Mouse (Mus musculus) heart, embryonic 14.5 days (tissue): ENCODE results near the gene Gpr146. TPM values are rescaled to one million over a fixed set of nuclear protein-coding genes. Genes with fewer than 3 reads are reported as not detected.

Source experiments
- ATAC-seq: fragments of 200-750 bp; cut with Nextera tagmentation; 2 replicates; pipeline ENCODE4 v1.8.0; 2017; ENCODE audit warnings: low read depth, moderate TSS enrichment; ENCODE audit not compliant: insufficient number of reproducible peaks, insufficient read depth, low FRiP score
- H3K27ac ChIP-seq, 2 experiments: fragments of 200-500 bp in 1 of 2; fragments of 300-500 bp in 1 of 2; sonication (generic) in 1 of 2; replicated peaks in 1 of 2; 2 replicates each; pipeline ENCODE4 v1.5.1; 2012 to 2014; ENCODE audit warnings: low read depth in 2 of 2, low read length in 2 of 2, control low read depth in 1 of 2, mild to moderate bottlenecking in 1 of 2, mixed read lengths in 1 of 2; ENCODE audit not compliant: control insufficient read depth in 1 of 2, insufficient read depth in 1 of 2
- H3K27me3 ChIP-seq: fragments of 300-500 bp; sonication (generic); 2 replicates; pipeline ENCODE4 v1.6.1; 2014; ENCODE audit warnings: mild to moderate bottlenecking, low read length, control low read depth; ENCODE audit not compliant: control insufficient read depth, insufficient read depth
- H3K36me3 ChIP-seq: fragments of 300-500 bp; sonication (generic); 2 replicates; pipeline ENCODE4 v1.6.1; 2014; ENCODE audit warnings: mild to moderate bottlenecking, control low read depth, low read length, mixed read lengths; ENCODE audit not compliant: control insufficient read depth, insufficient read depth
- H3K4me1 ChIP-seq, 2 experiments: fragments of 200-500 bp in 1 of 2; fragments of 300-500 bp in 1 of 2; sonication (generic) in 1 of 2; 2 replicates each; pipeline ENCODE4 v1.6.1; 2012 to 2014; ENCODE audit warnings: low read length in 2 of 2, control low read depth in 1 of 2, mixed read lengths in 1 of 2; ENCODE audit not compliant: control insufficient read depth in 2 of 2, insufficient read depth in 2 of 2
- H3K4me2 ChIP-seq: fragments of 300-500 bp; sonication (generic); 2 replicates; pipeline ENCODE4 v1.6.1; 2014; ENCODE audit warnings: mild to moderate bottlenecking, low read length
- H3K4me3 ChIP-seq, 2 experiments: fragments of 200-500 bp in 1 of 2; fragments of 300-500 bp in 1 of 2; sonication (generic) in 1 of 2; 2 replicates each; pipeline ENCODE4 v1.5.1; 2012 to 2014; ENCODE audit warnings: low read length in 2 of 2, mild to moderate bottlenecking in 2 of 2, control low read depth in 1 of 2, low read depth in 1 of 2, moderate library complexity in 1 of 2; ENCODE audit not compliant: control insufficient read depth in 1 of 2, insufficient read depth in 1 of 2
- H3K9ac ChIP-seq: fragments of 300-500 bp; sonication (generic); 2 replicates; pipeline ENCODE4 v1.6.1; 2014; ENCODE audit warnings: mild to moderate bottlenecking, low read length
- H3K9me3 ChIP-seq: fragments of 300-500 bp; sonication (generic); 2 replicates; pipeline ENCODE4 v1.6.1; 2016; ENCODE audit warnings: low read length, control low read depth; ENCODE audit not compliant: control insufficient read depth
- WGBS: fragments of 180-500 bp; shearing (Covaris S2); extraction: QIAGEN DNeasy Blood & Tissue Kit; methylation state at CpG from one replicate; pipeline ENCODE4 v1.1.7; 2014; 5-methylcytosine and 5-hydroxymethylcytosine counted together
- polyA plus RNA-seq: library from polyadenylated mRNA; unstranded; fragments of >200 nt; fragmentation: Nextera tagmentation; extraction: Ambion mirVana; gene quantifications from 2 replicates; pipeline ENCODE4 v1.2.1, GENCODE M21; 2014

Gpr146 gene
- polyA plus RNA-seq, 1 experiment from 2014 or later, result 9.5 TPM

DNA sequence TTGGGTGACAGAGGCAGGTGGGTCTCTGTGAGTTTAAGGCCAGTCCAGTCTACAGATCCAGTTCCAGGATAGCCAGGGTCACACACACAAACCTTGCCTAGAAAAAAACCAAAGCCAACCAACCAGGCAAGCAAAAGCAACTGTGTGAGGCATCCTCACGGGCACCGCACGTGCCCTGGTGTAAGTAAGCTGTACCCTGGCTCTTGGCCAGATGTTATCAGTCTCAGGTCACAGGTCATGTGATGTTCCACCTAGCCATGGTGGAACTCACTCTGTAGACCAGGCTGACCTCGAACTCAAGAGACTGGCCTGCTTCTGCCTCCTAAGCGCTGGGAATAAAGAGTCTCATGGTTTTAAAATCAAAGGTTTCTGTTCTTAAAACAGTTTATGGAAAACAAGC is 18.3 kb upstream of the Gpr146 start:
- ATAC-seq, result no peak
- Histone ChIP-seq H3K27me3 (peaks cover 12% of the 10 kb centered on the region; the same call in 1 of the 2 replicates), H3K9ac (no peak overlapping the region), H3K4me3 (no peak overlapping the region), H3K4me1 (peaks cover 3 to 7% of the 10 kb centered on the region in 2 experiments; a peak in 3 of 4 replicates), H3K4me2 (no peak overlapping the region), H3K36me3 (no peaks in the 10 kb centered on the region), H3K9me3 (no peaks in the 10 kb centered on the region), H3K27ac (no peak overlapping the region)
- 80% methylated on average over 5 of the region's 5 CpGs for WGBS

DNA sequence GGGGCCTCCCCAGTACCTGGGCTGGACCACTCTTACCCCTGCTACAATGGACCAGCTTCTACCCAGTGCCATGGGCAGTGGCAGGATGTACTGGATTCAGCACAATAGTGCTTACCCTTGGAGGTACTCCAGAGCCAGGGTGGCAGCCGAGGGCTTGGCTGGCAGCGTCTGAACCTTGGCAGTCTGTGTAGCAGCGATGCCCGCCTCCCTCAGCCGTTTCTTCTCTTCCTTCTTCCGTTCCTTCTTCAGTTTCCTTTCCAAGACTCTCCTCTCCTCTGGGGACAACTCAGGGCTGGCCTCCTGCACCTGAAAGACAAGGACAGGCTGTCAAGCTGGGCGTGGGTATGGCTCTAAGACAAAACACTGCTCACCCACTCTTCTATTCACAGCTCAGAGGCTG is 13.6 kb upstream of the Gpr146 start:
- no peaks in the 10 kb centered on the region for H3K36me3 ChIP-seq
- H3K27me3 ChIP-seq, result no peaks in the 10 kb centered on the region
- H3K4me3 ChIP-seq, result no peak overlapping the region
- no peak overlapping the region for H3K4me2 ChIP-seq
- H3K9me3 ChIP-seq, result no peaks in the 10 kb centered on the region
- no peak overlapping the region for H3K9ac ChIP-seq
- 54% methylated on average over 7 of the region's 7 CpGs for WGBS
- H3K27ac ChIP-seq, result no peak overlapping the region
- H3K4me1 ChIP-seq, result peaks cover 7 to 13% of the 10 kb centered on the region in 2 experiments; a peak in 3 of 4 replicates
- ATAC-seq, result no peak

DNA sequence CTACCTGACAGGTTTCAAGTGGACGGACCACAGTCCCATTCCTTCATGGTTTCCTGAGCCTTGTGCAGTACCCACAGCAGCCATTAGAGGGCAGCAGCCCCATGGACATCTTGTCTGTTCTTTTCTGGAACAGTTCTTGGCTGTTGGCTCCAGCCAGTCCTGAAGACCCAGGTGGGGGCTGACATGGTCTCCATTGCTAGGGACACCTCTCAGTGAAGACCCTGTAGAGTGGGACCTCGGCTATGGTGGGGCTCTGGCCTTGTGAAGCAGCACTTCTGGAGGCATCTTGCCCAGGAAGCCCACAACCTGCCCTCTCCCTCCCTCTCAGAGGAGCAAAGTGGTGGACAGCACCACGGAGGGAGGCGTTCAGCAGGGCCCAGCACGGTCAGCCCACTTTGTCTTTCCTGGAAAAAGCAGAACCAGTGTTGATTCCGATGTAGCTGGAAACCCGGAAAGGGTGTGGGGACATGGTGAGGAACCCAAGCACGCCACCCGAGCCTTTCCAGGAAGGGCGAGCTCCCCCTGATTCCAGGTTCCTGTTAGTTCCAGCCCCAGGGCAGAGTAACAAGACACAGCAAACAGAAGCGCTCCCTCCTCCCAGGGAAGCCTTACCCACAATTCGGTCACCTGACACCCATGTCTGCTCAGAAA is 13.1 kb upstream of the Gpr146 start:
- H3K36me3 ChIP-seq, result no peaks in the 10 kb centered on the region
- no peaks in the 10 kb centered on the region for H3K27me3 ChIP-seq
- peak overlapping the region; percentile 16; the same call in 1 of the 2 replicates for H3K4me2 ChIP-seq
- no peak overlapping the region for H3K4me3 ChIP-seq
- no peaks in the 10 kb centered on the region for H3K9me3 ChIP-seq
- 29% methylated on average over 12 of the region's 12 CpGs for WGBS
- peaks cover 7 to 13% of the 10 kb centered on the region in 2 experiments; a peak in 3 of 4 replicates for H3K4me1 ChIP-seq
- peak overlapping the region; percentile 6; the same call in 1 of the 2 replicates for H3K9ac ChIP-seq
- no peak overlapping the region; a peak in 1 of 4 replicates for H3K27ac ChIP-seq
- peak; percentile 36 for ATAC-seq

DNA sequence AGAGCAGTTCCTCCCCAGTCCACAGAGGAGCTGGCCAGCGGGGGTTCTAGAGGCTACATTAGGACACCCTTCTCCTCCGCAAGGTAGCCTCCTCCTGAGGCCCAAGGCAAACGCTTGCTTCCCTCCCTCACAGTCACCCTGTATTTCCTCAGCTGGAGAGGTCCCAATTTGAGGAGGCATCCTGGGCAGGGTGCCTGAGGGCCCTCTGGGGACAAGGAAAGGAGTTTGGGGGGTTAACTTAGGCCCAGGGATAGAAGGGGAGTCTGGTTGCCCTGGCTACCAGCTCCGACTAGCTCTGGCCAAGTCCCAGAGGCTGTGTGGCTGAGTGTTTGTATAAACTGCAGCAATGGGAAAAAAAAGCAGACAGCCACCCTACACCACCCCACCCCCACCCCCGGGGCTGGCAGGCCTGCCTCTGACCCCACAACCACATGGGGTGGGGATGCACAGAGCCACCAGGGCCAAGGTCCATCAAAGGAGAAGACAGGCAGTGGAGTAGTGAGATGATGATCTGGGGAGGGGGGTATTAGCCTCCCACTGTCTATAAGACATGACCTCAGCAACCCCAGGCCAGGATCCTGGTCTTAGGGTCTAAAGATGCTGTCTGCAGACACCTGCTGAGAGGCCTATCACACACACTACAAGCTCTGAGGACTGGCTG is 12.5 kb upstream of the Gpr146 start:
- Histone ChIP-seq H3K27ac (0 out of 4 replicates have a peak overlapping the region, but pooled peaks of 1 of the 2 experiments have one; percentile 6), H3K27me3 (no peaks in the 10 kb centered on the region), H3K9me3 (no peaks in the 10 kb centered on the region), H3K4me2 (no peak overlapping the region), H3K9ac (peak overlapping the region; percentile 11; the same call in 1 of the 2 replicates), H3K4me1 (peaks cover 7 to 14% of the 10 kb centered on the region in 2 experiments; a peak in 3 of 4 replicates), H3K36me3 (no peaks in the 10 kb centered on the region), H3K4me3 (no peak overlapping the region)
- no peak for ATAC-seq
- WGBS, result 44% methylated on average over 5 of the region's 5 CpGs

DNA sequence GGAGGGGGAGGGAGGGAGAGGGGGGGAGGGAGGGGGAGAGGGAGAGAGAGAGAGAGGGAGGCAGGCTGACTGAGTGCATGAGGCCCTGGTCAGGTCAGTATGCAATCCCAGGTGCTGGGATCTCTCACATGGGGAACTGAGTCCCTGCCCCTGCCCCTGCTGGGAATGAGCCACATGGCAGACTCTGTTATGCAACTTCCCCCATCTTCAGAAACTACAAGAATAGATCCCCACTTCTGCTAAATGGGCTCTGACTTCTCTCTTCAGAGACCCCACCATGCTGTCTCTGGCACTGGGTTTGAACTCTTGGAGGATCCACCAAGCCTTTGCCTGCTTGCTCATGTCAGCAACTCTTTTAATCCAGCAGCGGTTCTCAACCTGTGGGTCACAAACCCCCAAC is 11.7 kb upstream of the Gpr146 start:
- no peak overlapping the region for H3K4me2 ChIP-seq
- H3K9me3 ChIP-seq, result no peaks in the 10 kb centered on the region
- H3K9ac ChIP-seq, result no peak overlapping the region
- H3K4me3 ChIP-seq, result no peak overlapping the region
- H3K27me3 ChIP-seq, result no peaks in the 10 kb centered on the region
- ATAC-seq, result no peak
- H3K27ac ChIP-seq, result no peak overlapping the region
- WGBS, result 60% methylated on average over 1 of the region's 1 CpGs
- peaks cover 13 to 22% of the 10 kb centered on the region in 2 experiments for H3K4me1 ChIP-seq
- H3K36me3 ChIP-seq, result no peaks in the 10 kb centered on the region

DNA sequence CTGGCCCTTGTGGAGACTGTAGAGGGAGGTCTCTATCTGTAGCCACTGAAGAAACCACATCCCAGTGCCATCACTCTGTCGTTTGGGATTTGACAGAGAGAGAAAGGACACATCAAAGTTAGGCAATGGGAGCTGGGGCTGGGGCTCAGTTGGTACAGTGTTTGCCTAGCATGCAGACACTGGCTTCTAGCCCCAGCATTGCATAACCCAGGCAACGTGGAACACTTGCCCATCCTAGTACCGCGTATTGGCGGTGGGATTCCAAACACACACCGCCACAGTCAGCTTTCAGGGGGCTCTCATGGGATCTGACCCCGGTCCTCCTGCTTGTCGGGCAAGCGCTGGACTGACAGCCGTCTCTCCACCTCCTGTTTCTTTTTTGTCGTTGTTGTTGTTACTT is 11.0 kb upstream of the Gpr146 start:
- Histone ChIP-seq H3K9ac (no peak overlapping the region), H3K27ac (no peak overlapping the region), H3K4me3 (no peak overlapping the region), H3K9me3 (no peaks in the 10 kb centered on the region), H3K27me3 (no peaks in the 10 kb centered on the region), H3K4me1 (peaks cover 18 to 29% of the 10 kb centered on the region in 2 experiments), H3K4me2 (no peak overlapping the region), H3K36me3 (no peaks in the 10 kb centered on the region)
- no peak for ATAC-seq
- 80% methylated on average over 11 of the region's 11 CpGs for WGBS

DNA sequence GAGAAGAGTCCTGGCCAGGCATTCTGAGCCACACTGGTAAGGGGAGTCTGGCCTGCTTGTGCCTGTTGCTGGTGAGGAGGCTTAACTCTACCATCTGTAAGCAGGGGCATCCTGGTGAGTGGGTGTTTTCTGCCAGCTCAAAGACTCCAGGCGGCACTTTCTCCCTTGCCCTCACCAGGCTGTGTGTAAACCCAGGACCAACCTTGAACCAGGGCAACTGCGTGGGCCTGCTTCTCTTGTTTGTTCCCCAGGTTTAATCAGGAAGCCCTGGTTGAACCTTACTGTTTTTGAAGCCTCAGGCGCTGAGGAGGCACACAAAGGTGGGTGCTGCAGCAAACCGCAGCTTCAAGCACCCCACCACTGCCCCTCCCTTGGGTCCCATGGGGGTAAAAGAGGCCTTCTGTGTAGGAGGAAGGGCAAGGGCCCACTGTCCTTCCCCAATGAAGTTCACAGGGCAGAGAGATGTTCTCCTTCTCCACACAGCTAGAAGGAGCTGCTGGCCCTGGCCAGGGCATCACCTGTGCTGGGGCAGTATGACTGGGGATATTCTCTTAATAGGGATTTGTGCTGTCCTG is 9.5 kb upstream of the Gpr146 start:
- H3K27ac ChIP-seq, result no peak overlapping the region
- no peaks in the 10 kb centered on the region for H3K9me3 ChIP-seq
- no peak overlapping the region for H3K4me3 ChIP-seq
- no peak overlapping the region for H3K9ac ChIP-seq
- H3K27me3 ChIP-seq, result no peaks in the 10 kb centered on the region
- H3K4me1 ChIP-seq, result peaks cover 26 to 37% of the 10 kb centered on the region in 2 experiments
- H3K36me3 ChIP-seq, result no peaks in the 10 kb centered on the region
- WGBS, result 83% methylated on average over 4 of the region's 4 CpGs
- ATAC-seq, result no peak
- H3K4me2 ChIP-seq, result no peak overlapping the region
